Mouse (Mus musculus) CD8-positive naive resting alpha-beta T cell, adult 57 days (primary cell): Measurements from ENCODE around the gene Dnph1. TPM values are rescaled to one million over a fixed set of nuclear protein-coding genes. Genes with fewer than 3 reads are reported as not detected.

Experiments used
- total RNA-seq: library from RNA; stranded (reverse); gene quantifications from one replicate; pipeline ENCODE4 v1.2.4, GENCODE M21; 2023

The Dnph1 gene
- total RNA-seq = not detected

DNA sequence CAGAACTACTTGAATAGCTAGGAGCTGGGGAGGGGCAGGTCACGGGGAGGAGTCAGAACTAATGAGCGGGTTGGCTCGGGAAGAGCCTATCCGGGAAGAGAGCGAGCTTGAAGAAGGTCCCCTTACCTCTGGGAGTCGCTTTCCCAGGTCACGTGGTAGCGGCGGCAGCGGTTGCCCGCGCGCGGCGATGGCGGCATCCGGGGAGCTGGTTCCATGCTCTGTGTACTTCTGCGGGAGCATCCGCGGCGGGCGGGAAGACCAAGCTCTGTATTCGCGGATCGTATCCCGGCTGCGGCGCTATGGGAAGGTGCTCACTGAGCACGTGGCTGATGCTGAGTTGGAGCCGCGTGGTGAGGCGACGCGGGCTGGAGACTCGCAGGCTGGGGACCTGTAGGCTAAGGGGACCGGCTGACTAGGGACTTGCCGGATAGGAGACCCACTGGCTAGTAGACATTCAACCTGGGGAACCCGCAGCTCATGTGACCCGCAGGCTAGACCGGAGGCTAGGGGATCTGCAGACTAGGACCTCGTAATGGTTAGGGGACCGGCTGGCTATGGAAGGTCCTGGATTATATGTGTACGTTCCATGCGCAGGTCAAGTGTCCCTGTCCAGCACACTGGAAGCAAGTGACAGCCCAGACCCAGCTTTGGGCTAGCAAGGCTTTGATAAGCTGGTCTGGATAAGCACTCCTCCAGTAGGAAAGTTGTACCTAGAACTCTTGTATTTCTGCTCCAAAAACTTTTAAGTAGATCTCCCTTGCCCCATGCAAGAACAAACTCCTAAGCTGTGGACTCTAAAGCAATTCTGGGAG is at the start of gene Dnph1:
Gene Dnph1 (plus strand): TSS at position 89 of the 812 bp plus-strand sequence.

DNA sequence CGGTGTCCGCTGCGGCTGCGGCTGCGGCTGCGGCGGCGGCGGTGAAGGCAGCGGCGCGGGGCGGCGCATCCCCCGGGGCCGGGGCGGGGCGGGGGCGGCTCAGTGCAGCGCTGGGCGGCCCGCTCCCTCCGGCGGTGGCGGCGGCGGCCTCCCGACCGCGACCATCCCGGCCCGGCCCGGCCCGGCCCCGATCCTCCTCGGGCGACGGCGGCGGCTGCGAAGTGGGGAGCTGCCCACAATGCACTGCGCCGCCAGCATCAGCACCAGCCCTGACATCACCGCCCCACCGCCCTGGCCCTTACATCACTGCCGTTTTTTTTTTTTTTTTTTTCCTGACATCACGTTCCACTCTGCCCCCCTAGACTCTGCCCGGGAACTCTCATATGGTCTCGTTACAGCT is 9.1 kb upstream of the Dnph1 start, which contains the start of gene Ttbk1:
Gene Ttbk1 (minus strand): TSS at position 245 of the 400 bp plus-strand sequence.

DNA sequence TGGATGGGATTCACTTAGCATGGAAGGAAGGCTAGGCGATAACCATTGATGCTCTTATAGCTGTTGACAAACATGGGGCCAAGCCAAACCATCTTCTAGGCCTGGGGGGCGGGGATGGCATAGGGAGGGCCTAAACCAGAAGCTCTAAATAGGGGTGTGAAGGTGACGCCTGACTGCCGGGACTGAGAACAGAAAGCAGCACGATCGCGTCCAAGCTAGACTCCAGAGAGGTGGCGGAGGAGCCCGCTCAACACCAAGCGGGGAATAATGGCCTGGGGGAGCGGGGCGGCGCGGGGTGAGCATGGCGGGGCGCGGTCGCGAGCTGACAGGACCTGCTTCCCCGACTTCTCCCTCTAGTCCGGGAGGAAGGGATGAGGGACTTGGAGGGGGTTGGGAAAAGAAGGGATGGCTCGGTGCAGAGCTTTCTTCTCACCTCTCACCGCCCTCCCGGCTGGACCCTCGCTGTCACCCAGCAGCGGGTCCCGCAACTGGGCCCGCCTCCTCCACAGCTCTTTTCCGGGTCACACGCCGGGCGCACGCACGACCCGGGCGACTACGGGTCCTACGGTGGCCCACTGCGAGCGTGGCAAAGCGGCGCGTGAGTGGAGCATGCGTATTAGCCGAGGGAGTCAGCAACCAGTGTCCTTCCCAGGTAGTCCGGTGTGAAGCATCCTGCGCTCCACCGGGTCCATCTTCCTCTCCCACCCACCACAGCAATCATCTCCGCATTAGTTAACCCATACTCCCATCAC is 49.5 kb downstream of the Dnph1 start, which contains the start of gene Cul9:
Gene Cul9 (minus strand): TSS at position 576 of the 752 bp plus-strand sequence.

Other genes starting within 250 kb of the Dnph1 start
- 64.0 TPM for gene Polr1c, start 248.7 kb upstream of the Dnph1 start, total RNA-seq
- gene Yipf3, start 248.6 kb upstream of the Dnph1 start, total RNA-seq = 91.2 TPM
- gene Lrrc73, start 243.2 kb upstream of the Dnph1 start, total RNA-seq = 1.4 TPM
- gene Tjap1, start 213.7 kb upstream of the Dnph1 start, total RNA-seq = 44.1 TPM
- gene Dlk2, start 199.3 kb upstream of the Dnph1 start, total RNA-seq = not detected
- gene Abcc10, start 168.4 kb upstream of the Dnph1 start, total RNA-seq = 14.4 TPM
- gene Zfp318, start 113.0 kb upstream of the Dnph1 start, total RNA-seq = 56.7 TPM
- not detected for gene Crip3, start 67.8 kb upstream of the Dnph1 start, total RNA-seq
- not detected for gene Slc22a7, start 58.3 kb upstream of the Dnph1 start, total RNA-seq
- gene Ttbk1, start 9.0 kb upstream of the Dnph1 start, total RNA-seq = 0.18 TPM
- gene Cul9, start 49.7 kb downstream of the Dnph1 start, total RNA-seq = 20.4 TPM
- 66.8 TPM for gene Srf, start 59.5 kb downstream of the Dnph1 start, total RNA-seq
- not detected for gene Ptk7, start 132.8 kb downstream of the Dnph1 start, total RNA-seq
- 15.0 TPM for gene Klc4, start 149.3 kb downstream of the Dnph1 start, total RNA-seq
- 31.6 TPM for gene Mrpl2, start 149.5 kb downstream of the Dnph1 start, total RNA-seq
- gene Cul7, start 153.6 kb downstream of the Dnph1 start, total RNA-seq = 7.3 TPM
- 34.8 TPM for gene Rrp36, start 177.6 kb downstream of the Dnph1 start, total RNA-seq
- 31.5 TPM for gene Mea1, start 182.1 kb downstream of the Dnph1 start, total RNA-seq
- gene Klhdc3, start 184.2 kb downstream of the Dnph1 start, total RNA-seq = 46.1 TPM
- 34.2 TPM for gene Ppp2r5d, start 208.4 kb downstream of the Dnph1 start, total RNA-seq
- gene Pex6, start 214.8 kb downstream of the Dnph1 start, total RNA-seq = 28.2 TPM
- 3.2 TPM for gene Gnmt, start 232.5 kb downstream of the Dnph1 start, total RNA-seq